Mouse (Mus musculus) cortical plate, adult 2 months (tissue): ENCODE data around the gene Slc25a48.

ENCODE experiments used
- CTCF ChIP-seq: fragments of 200-500 bp; IDR thresholded peaks from 2 replicates; pipeline ENCODE4 v1.5.1; 2011; ENCODE audit warnings: mild to moderate bottlenecking, control low read depth, low read length; ENCODE audit not compliant: insufficient read depth; ENCODE audit errors: extremely low read depth
- POLR2A ChIP-seq: fragments of 200-500 bp; IDR thresholded peaks from 2 replicates; pipeline ENCODE4 v1.6.1; 2011; ENCODE audit warnings: mild to moderate bottlenecking, low read length, control low read depth; ENCODE audit not compliant: insufficient read depth; ENCODE audit errors: extremely low read depth

GRCm38 (mm10) chr13:56463261-56463660, 25.1 kb downstream of the Slc25a48 start:
- TF ChIP-seq POLR2A (no peak), CTCF (no peak)
